Mouse (Mus musculus): ENCODE measurements at regions not wholly inside any gene's neighbourhood (a gene's known extent, or its start where the extent isn't known, plus 50 kb on each side); places are given as distances from the start of the nearest gene placed in this dataset.

GRCm38 (mm10) chr14:33735653-33736052 is 146.6 kb downstream of the Ptpn20 start:
- TF ChIP-seq POLR2A (IDR thresholded peaks at IDR 0.05; ENCODE audit: borderline replicate concordance, insufficient read depth, low read length) (no peak), CTCF (IDR thresholded peaks at IDR 0.05; ENCODE audit: borderline replicate concordance, insufficient read depth, low read depth, low read length) (no peak)
